Mouse (Mus musculus) lung, embryonic 15.5 days (tissue): Measurements from ENCODE around the gene Zcchc3. TPM values are rescaled to one million over a fixed set of nuclear protein-coding genes. Genes with fewer than 3 reads are reported as not detected.
A peak's percentile ranks its signal among the peaks of the same experiment; 100 is the strongest.

Source experiments
- ATAC-seq: fragments of 200-750 bp; cut with Nextera tagmentation; 2 replicates; pipeline ENCODE4 v1.8.0; 2017; ENCODE audit warnings: moderate number of reproducible peaks, borderline replicate concordance; ENCODE audit not compliant: low FRiP score, low TSS enrichment; ENCODE audit errors: extremely low read depth
- H3K27ac ChIP-seq: fragments of 300-500 bp; sonication (generic); 2 replicates; pipeline ENCODE4 v1.5.1; 2015; ENCODE audit warnings: moderate library complexity, mild to moderate bottlenecking, inconsistent platforms
- H3K27me3 ChIP-seq: fragments of 300-500 bp; sonication (generic); 2 replicates; pipeline ENCODE4 v1.6.1; 2015; ENCODE audit warnings: inconsistent platforms
- H3K36me3 ChIP-seq: fragments of 300-500 bp; sonication (generic); 2 replicates; pipeline ENCODE4 v1.6.1; 2015; ENCODE audit warnings: inconsistent platforms
- H3K4me1 ChIP-seq: fragments of 300-500 bp; sonication (generic); 2 replicates; pipeline ENCODE4 v1.6.1; 2015; ENCODE audit warnings: inconsistent platforms
- H3K4me2 ChIP-seq: fragments of 300-500 bp; sonication (generic); 2 replicates; pipeline ENCODE4 v1.6.1; 2015; ENCODE audit warnings: inconsistent platforms, mild to moderate bottlenecking, moderate library complexity
- H3K4me3 ChIP-seq: fragments of 300-500 bp; sonication (generic); 2 replicates; pipeline ENCODE4 v1.5.1; 2015; ENCODE audit warnings: mild to moderate bottlenecking, inconsistent platforms
- H3K9ac ChIP-seq: fragments of 300-500 bp; sonication (generic); 2 replicates; pipeline ENCODE4 v1.6.1; 2015; ENCODE audit warnings: inconsistent platforms
- H3K9me3 ChIP-seq: fragments of 300-500 bp; sonication (generic); 2 replicates; pipeline ENCODE4 v1.6.1; 2016; ENCODE audit warnings: inconsistent platforms
- WGBS: fragments of 180-500 bp; shearing (Covaris S2); methylation state at CpG from one replicate; pipeline ENCODE4 v1.1.7; 2015; 5-methylcytosine and 5-hydroxymethylcytosine counted together
- polyA plus RNA-seq: library from polyadenylated mRNA; unstranded; fragments of >200 nt; fragmentation: Nextera tagmentation; extraction: Ambion mirVana; gene quantifications from 2 replicates; pipeline ENCODE4 v1.2.1, GENCODE M21; 2015

The Zcchc3 gene
- 37.7 and 40.5 TPM in 2 replicates for polyA plus RNA-seq

DNA sequence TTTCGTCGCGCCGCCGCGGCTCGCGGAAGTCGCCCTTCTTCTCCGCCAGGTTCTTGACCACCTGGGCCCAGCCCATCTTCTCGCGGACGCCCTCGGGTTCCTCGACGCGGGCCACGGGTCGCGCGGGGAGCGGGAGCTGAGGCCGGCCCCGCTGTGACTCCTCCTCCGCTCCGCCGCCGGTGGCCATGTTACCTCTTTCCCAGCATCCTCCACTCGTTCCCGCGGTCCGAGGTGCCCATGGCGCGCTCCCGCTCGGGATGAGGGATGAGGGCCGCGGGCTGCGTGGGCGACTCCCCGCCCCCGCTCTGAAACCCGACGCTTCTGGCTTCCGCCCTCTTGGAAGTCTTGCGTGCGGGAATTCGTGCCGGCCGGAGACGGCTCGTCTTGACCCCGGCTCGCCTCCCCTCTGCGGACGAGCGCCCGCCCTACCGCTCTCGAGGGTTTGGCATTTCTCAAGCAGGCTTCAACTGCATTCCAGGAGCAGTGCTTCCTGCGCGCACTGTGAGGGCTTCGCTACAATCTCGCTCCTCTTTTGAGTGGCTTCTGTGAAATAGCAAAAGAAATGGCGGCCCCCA is at the start of gene Zcchc3:
Gene Zcchc3, minus strand, starts transcription at position 437 of the 575 bp plus-strand sequence.
- H3K27me3 ChIP-seq: no peaks in the 10 kb centered on the region
- ATAC-seq: peak; percentile 85
- H3K4me2 ChIP-seq: peak within 1 kb of the TSS; percentile 82
- peak within 1 kb of the TSS; percentile 99 for H3K27ac ChIP-seq
- peak within 1 kb of the TSS; percentile 94 for H3K9ac ChIP-seq
- WGBS: under 1% methylated on average over 64 of the region's 65 CpGs
- H3K36me3 ChIP-seq: no peaks in the 10 kb centered on the region
- H3K9me3 ChIP-seq: no peaks in the 10 kb centered on the region
- H3K4me3 ChIP-seq: peak within 1 kb of the TSS; percentile 81
- H3K4me1 ChIP-seq: peaks cover 27% of the 10 kb centered on the region

- Histone ChIP-seq H3K36me3 (no peaks in the 10 kb centered on the region), H3K9me3 (no peaks in the 10 kb centered on the region), H3K27ac (no peak overlapping the region), H3K27me3 (no peaks in the 10 kb centered on the region), H3K4me1 (no peaks in the 10 kb centered on the region), H3K4me2 (no peak overlapping the region), H3K4me3 (no peak overlapping the region), H3K9ac (no peak overlapping the region)
- no peak for ATAC-seq
- WGBS: 46% methylated on average over 13 of the region's 13 CpGs
Measured at GRCm38 (mm10) chr2:152459241-152459640, 44.4 kb upstream of the Zcchc3 start.

- Histone ChIP-seq H3K9me3 (no peaks in the 10 kb centered on the region), H3K9ac (no peak overlapping the region), H3K4me1 (no peaks in the 10 kb centered on the region), H3K4me2 (no peak overlapping the region), H3K4me3 (no peak overlapping the region), H3K27ac (no peak overlapping the region), H3K27me3 (no peaks in the 10 kb centered on the region), H3K36me3 (no peaks in the 10 kb centered on the region)
- WGBS: 62% methylated on average over 4 of the region's 4 CpGs
- peak; percentile 33; the same call in 1 of the 2 replicates for ATAC-seq
Measured at GRCm38 (mm10) chr2:152452101-152452781, 37.4 kb upstream of the Zcchc3 start.

DNA sequence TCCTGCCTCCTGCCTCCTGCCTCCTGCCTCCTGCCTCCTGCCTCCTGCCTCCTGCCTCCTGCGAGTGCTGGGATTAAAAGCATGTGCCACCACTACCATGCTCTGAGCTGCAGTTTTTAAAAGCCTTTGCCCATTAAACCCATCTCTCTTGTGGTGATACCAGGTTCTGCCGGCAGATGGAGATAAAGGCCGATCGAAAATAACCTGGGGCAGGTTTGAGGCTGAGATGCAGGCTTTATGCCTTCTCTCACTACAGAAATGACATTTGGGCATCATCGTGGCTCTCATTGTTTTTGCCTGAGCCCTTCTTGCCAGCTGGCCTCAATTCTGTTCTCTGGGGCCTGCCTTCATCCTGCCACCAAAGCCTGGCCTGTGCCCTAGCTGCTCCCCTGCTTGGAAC is 35.4 kb upstream of the Zcchc3 start:
- Histone ChIP-seq H3K4me2 (no peak overlapping the region), H3K36me3 (no peaks in the 10 kb centered on the region), H3K27me3 (no peaks in the 10 kb centered on the region), H3K9ac (no peak overlapping the region), H3K27ac (no peak overlapping the region), H3K4me3 (no peak overlapping the region), H3K4me1 (no peaks in the 10 kb centered on the region), H3K9me3 (no peaks in the 10 kb centered on the region)
- WGBS: 3% methylated on average over 5 of the region's 5 CpGs
- no peak for ATAC-seq

DNA sequence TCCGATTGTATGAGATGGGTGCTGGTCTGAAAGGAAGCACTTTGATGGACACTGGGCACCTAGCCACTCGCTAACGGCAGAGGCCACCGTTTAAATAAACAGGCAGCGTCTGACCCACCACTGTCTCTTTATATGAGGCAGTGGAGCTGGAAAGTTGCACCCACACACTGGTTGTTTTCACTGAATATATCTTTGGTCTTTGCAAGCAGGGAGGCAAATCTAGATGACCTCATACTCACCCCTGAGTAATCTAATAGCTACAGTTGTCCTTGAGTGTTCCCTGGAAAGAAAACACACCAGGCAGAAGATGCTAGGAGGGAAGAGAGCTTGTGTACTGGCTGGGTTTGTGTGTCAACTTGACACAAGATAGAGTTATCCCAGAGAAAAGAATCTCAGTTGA is 32.6 kb upstream of the Zcchc3 start:
- Histone ChIP-seq H3K9ac (no peak overlapping the region), H3K27me3 (no peaks in the 10 kb centered on the region), H3K9me3 (no peaks in the 10 kb centered on the region), H3K4me1 (no peaks in the 10 kb centered on the region), H3K27ac (no peak overlapping the region), H3K4me3 (no peak overlapping the region), H3K4me2 (no peak overlapping the region), H3K36me3 (no peaks in the 10 kb centered on the region)
- WGBS: 17% methylated on average over 5 of the region's 5 CpGs
- ATAC-seq: no peak

DNA sequence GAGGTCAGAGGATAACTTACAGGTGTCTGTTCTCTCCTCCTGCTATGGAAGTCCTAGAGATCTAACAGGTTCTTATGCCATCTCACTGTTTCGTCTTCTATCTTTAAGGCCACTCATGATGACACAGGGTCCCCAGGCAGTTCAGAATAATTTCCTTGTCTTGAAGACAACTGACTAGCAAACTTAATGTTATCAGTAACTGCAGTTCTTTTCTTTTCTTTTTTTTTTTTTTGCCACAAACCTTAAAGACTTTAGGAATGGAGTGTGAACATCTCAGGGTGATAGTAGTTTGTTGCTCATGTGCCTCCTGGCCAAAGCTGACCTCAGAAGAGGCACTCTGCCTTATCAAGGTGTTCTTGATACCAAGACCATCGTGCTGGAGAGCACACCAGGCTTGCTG is 31.8 kb upstream of the Zcchc3 start:
- no peak for ATAC-seq
- Histone ChIP-seq H3K4me3 (no peak overlapping the region), H3K27me3 (no peaks in the 10 kb centered on the region), H3K27ac (no peak overlapping the region), H3K9ac (no peak overlapping the region), H3K4me2 (no peak overlapping the region), H3K4me1 (no peaks in the 10 kb centered on the region), H3K9me3 (no peaks in the 10 kb centered on the region), H3K36me3 (no peaks in the 10 kb centered on the region)
- 45% methylated on average over 2 of the region's 2 CpGs for WGBS

GRCm38 (mm10) chr2:152443281-152443680 is 28.5 kb upstream of the Zcchc3 start:
- H3K4me1 ChIP-seq: no peaks in the 10 kb centered on the region
- no peaks in the 10 kb centered on the region for H3K36me3 ChIP-seq
- 76% methylated on average over 8 of the region's 8 CpGs for WGBS
- H3K27me3 ChIP-seq: no peaks in the 10 kb centered on the region
- H3K4me3 ChIP-seq: no peak overlapping the region
- no peak overlapping the region for H3K4me2 ChIP-seq
- no peak overlapping the region for H3K27ac ChIP-seq
- no peaks in the 10 kb centered on the region for H3K9me3 ChIP-seq
- H3K9ac ChIP-seq: no peak overlapping the region
- ATAC-seq: no peak

GRCm38 (mm10) chr2:152442322-152442721 is 27.5 kb upstream of the Zcchc3 start:
- Histone ChIP-seq H3K4me1 (peaks cover 7% of the 10 kb centered on the region; the same call in 1 of the 2 replicates), H3K9ac (no peak overlapping the region), H3K36me3 (no peaks in the 10 kb centered on the region), H3K4me3 (no peak overlapping the region), H3K4me2 (no peak overlapping the region), H3K27me3 (no peaks in the 10 kb centered on the region), H3K27ac (no peak overlapping the region), H3K9me3 (no peaks in the 10 kb centered on the region)
- WGBS: 72% methylated on average over 4 of the region's 4 CpGs
- ATAC-seq: no peak

- Histone ChIP-seq H3K4me3 (no peak overlapping the region), H3K36me3 (no peaks in the 10 kb centered on the region), H3K4me1 (peaks cover 10% of the 10 kb centered on the region; the same call in 1 of the 2 replicates), H3K27me3 (no peaks in the 10 kb centered on the region), H3K9me3 (no peaks in the 10 kb centered on the region), H3K9ac (0 out of 2 replicates have a peak overlapping the region, but pooled peaks have one; percentile 3), H3K27ac (peak overlapping the region; percentile 46), H3K4me2 (no peak overlapping the region)
- 57% methylated on average over 2 of the region's 2 CpGs for WGBS
- no peak for ATAC-seq
Measured at GRCm38 (mm10) chr2:152439833-152440232, 25.0 kb upstream of the Zcchc3 start.

DNA sequence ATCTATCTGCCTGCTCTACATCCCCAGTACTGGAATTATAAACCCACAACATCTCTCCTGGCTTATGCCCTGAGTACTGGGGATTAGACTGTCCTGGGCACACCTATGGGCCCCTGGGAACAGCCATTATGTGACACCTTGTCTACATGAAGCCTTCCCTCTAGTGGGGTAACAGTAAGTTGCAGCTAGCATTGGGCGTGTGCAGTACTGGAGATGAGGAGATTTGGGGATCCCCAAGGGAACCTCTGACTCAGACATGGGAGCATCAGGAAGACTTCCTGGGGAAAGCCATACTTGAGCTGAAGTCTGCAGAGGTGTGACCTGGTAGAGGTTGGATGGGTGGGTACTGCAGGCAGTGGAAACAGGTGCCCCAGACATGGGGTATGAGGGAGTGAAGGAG is 24.1 kb upstream of the Zcchc3 start:
- H3K4me1 ChIP-seq: peaks cover 10% of the 10 kb centered on the region; the same call in 1 of the 2 replicates
- H3K4me2 ChIP-seq: no peak overlapping the region
- peak overlapping the region; percentile 46; the same call in 1 of the 2 replicates for H3K27ac ChIP-seq
- H3K36me3 ChIP-seq: no peaks in the 10 kb centered on the region
- no peaks in the 10 kb centered on the region for H3K27me3 ChIP-seq
- ATAC-seq: no peak
- 64% methylated on average over 1 of the region's 1 CpGs for WGBS
- no peak overlapping the region for H3K9ac ChIP-seq
- no peak overlapping the region for H3K4me3 ChIP-seq
- H3K9me3 ChIP-seq: no peaks in the 10 kb centered on the region

GRCm38 (mm10) chr2:152436983-152437860 is 22.4 kb upstream of the Zcchc3 start:
- Histone ChIP-seq H3K4me3 (peak overlapping the region; percentile 29), H3K27me3 (no peaks in the 10 kb centered on the region), H3K4me2 (peak overlapping the region; percentile 73), H3K9me3 (no peaks in the 10 kb centered on the region), H3K4me1 (peaks cover 10% of the 10 kb centered on the region; the same call in 1 of the 2 replicates), H3K9ac (peak overlapping the region; percentile 33; the same call in 1 of the 2 replicates), H3K36me3 (no peaks in the 10 kb centered on the region), H3K27ac (no peak overlapping the region)
- ATAC-seq: peak; percentile 81; the same call in 1 of the 2 replicates
- WGBS: 3% methylated on average over 23 of the region's 23 CpGs
